Mouse (Mus musculus) embryonic facial prominence, embryonic 11.5 days (tissue): ENCODE data around the gene Zfc3h1. TPM values are rescaled to one million over a fixed set of nuclear protein-coding genes. Genes with fewer than 3 reads are reported as not detected.

Experiments used
- ATAC-seq: fragments of 200-750 bp; cut with Nextera tagmentation; replicated peaks from 2 replicates; pipeline ENCODE4 v1.8.0; 2017; ENCODE audit warnings: low read depth; ENCODE audit not compliant: insufficient number of reproducible peaks, low FRiP score, low TSS enrichment
- DNase-seq: peaks from one replicate; pipeline ENCODE4 v3.0.0-alpha.2; 2015; ENCODE audit warnings: low spot score
- H3K27ac ChIP-seq: fragments of 300-500 bp; sonication (generic); replicated peaks from 2 replicates; pipeline ENCODE4 v1.5.1; 2014; ENCODE audit warnings: mild to moderate bottlenecking, low read depth, low read length, control low read depth
- H3K27me3 ChIP-seq: fragments of 300-500 bp; sonication (generic); 2 replicates; pipeline ENCODE4 v1.6.1; 2014; ENCODE audit warnings: mild to moderate bottlenecking, low read length, moderate library complexity, mixed read lengths; ENCODE audit not compliant: control insufficient read depth, insufficient read depth
- H3K36me3 ChIP-seq: fragments of 300-500 bp; sonication (generic); replicated peaks from 2 replicates; pipeline ENCODE4 v1.6.1; 2014; ENCODE audit warnings: low read depth, mild to moderate bottlenecking, low read length, moderate library complexity, mixed read lengths; ENCODE audit not compliant: control insufficient read depth, insufficient read depth
- H3K4me1 ChIP-seq: fragments of 300-500 bp; sonication (generic); 2 replicates; pipeline ENCODE4 v1.6.1; 2014; ENCODE audit warnings: low read length, mixed read lengths; ENCODE audit not compliant: control insufficient read depth, insufficient read depth
- H3K4me2 ChIP-seq: fragments of 300-500 bp; sonication (generic); 2 replicates; pipeline ENCODE4 v1.6.1; 2014; ENCODE audit warnings: low read depth, mild to moderate bottlenecking, control low read depth, low read length, moderate library complexity
- H3K4me3 ChIP-seq: fragments of 300-500 bp; sonication (generic); 2 replicates; pipeline ENCODE4 v1.5.1; 2014; ENCODE audit warnings: low read depth, low read length, control low read depth
- H3K9ac ChIP-seq: fragments of 300-500 bp; sonication (generic); replicated peaks from 2 replicates; pipeline ENCODE4 v1.6.1; 2014; ENCODE audit warnings: mild to moderate bottlenecking, control low read depth, low read length
- H3K9me3 ChIP-seq: fragments of 300-500 bp; sonication (generic); replicated peaks from 2 replicates; pipeline ENCODE4 v1.6.1; 2016; ENCODE audit warnings: mild to moderate bottlenecking, low read length, inconsistent platforms, mixed read lengths; ENCODE audit not compliant: control insufficient read depth
- WGBS: fragments of 180-500 bp; shearing (Covaris S2); extraction: QIAGEN DNeasy Blood & Tissue Kit; methylation state at CpG from one replicate; pipeline ENCODE4 v1.1.7; 2014; 5-methylcytosine and 5-hydroxymethylcytosine counted together
- polyA plus RNA-seq: library from polyadenylated mRNA; unstranded; fragments of >200 nt; fragmentation: Nextera tagmentation; extraction: Ambion mirVana; gene quantifications from 2 replicates; pipeline ENCODE4 v1.2.1, GENCODE M21; 2014

The Zfc3h1 gene
- polyA plus RNA-seq, 1 experiment from 2014 or later = 23.1 TPM

GRCm38 (mm10) chr10:115363151-115363550, 21.6 kb upstream of the Zfc3h1 start:
- Histone ChIP-seq H3K9me3 (no peaks in the 10 kb centered on the region), H3K4me3 (peak overlapping the region; percentile 47; the same call in 1 of the 2 replicates), H3K27me3 (no peaks in the 10 kb centered on the region), H3K9ac (peak overlapping the region; percentile 62), H3K4me2 (peak overlapping the region; percentile 62), H3K4me1 (no peaks in the 10 kb centered on the region), H3K36me3 (no peaks in the 10 kb centered on the region), H3K27ac (no peak overlapping the region)
- no peak for ATAC-seq
- 88% methylated on average over 4 of the region's 4 CpGs for WGBS
- DNase-seq = no peak

DNA sequence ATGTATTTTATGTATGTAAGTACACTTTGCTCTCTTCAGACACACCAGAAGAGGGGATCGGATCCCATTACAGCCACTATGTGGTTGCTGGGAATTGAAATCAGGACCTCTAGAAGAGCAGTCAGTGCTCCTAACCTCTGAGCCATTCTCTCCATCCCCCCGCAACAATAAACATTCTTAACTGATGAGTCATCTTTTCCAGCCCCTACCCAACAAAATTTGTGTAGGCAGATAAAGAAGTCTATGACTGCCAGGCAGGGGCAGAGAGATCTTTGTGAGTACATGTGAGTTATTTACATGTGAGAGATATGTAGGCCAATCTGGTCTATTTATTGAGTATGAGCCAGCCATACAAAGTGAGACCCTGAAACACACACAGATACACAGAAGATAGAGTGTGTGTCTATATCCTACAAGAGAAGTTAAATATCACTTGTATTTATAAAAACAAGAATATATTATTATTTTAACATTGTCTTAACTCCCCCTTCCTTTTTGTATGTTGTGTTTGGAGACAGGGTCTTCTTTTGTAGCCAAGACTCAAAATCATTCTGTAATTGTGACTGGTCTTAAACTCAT, 3.2 kb upstream of the Zfc3h1 start:
- H3K36me3 ChIP-seq = no peaks in the 10 kb centered on the region
- no peaks in the 10 kb centered on the region for H3K9me3 ChIP-seq
- ATAC-seq = no peak
- H3K9ac ChIP-seq = no peak overlapping the region
- no peak overlapping the region for H3K27ac ChIP-seq
- no peak overlapping the region for H3K4me2 ChIP-seq
- no peak for DNase-seq
- H3K4me3 ChIP-seq = no peak overlapping the region
- no peaks in the 10 kb centered on the region for H3K27me3 ChIP-seq
- H3K4me1 ChIP-seq = no peaks in the 10 kb centered on the region
- WGBS = 87% methylated on average over 2 of the region's 2 CpGs

GRCm38 (mm10) chr10:115382846-115383643, 1.7 kb upstream of the Zfc3h1 start:
- Histone ChIP-seq H3K4me1 (no peaks in the 10 kb centered on the region), H3K4me2 (peak overlapping the region; percentile 43), H3K9me3 (no peaks in the 10 kb centered on the region), H3K9ac (peak overlapping the region; percentile 28), H3K27ac (no peak overlapping the region), H3K36me3 (no peaks in the 10 kb centered on the region), H3K4me3 (peak overlapping the region; percentile 73), H3K27me3 (no peaks in the 10 kb centered on the region)
- ATAC-seq (no peak), DNase-seq (peak; percentile 14)
- 37% methylated on average over 12 of the region's 12 CpGs for WGBS

DNA sequence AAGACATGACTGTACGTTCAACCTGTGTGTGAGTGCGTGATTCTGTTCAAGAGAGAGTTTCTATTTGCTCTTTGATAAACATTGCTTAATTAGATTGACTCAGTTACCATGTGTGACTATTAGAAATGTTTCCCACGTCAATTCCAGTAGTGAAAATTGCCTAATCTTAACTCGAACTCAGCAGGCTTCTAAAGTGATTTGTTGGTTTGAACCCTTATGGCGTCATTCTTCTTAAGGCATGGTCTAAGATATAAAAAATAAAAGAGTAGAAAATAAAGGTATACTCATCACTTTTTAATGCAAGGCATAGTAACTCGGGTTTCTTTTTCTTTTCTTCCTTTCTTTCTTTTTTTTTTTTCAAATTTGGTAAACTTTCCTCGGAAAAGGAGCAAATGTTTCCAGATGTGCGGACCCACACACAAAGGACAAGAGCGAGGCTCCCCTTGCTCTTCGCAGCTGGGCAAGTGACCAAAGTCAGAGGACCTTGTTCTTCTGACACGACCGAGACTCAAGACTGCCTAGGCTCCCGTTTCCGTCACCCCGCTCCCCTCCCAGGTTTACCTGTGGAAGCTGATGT, 1.0 kb upstream of the Zfc3h1 start:
- 1% methylated on average over 15 of the region's 15 CpGs for WGBS
- H3K27me3 ChIP-seq = no peaks in the 10 kb centered on the region
- H3K27ac ChIP-seq = peak overlapping the region; percentile 94
- ATAC-seq (no peak), DNase-seq (peak; percentile 13)
- H3K36me3 ChIP-seq = no peaks in the 10 kb centered on the region
- H3K9me3 ChIP-seq = no peaks in the 10 kb centered on the region
- H3K9ac ChIP-seq = peak overlapping the region; percentile 89
- H3K4me1 ChIP-seq = no peaks in the 10 kb centered on the region
- H3K4me2 ChIP-seq = peak overlapping the region; percentile 43
- H3K4me3 ChIP-seq = peak overlapping the region; percentile 73

DNA sequence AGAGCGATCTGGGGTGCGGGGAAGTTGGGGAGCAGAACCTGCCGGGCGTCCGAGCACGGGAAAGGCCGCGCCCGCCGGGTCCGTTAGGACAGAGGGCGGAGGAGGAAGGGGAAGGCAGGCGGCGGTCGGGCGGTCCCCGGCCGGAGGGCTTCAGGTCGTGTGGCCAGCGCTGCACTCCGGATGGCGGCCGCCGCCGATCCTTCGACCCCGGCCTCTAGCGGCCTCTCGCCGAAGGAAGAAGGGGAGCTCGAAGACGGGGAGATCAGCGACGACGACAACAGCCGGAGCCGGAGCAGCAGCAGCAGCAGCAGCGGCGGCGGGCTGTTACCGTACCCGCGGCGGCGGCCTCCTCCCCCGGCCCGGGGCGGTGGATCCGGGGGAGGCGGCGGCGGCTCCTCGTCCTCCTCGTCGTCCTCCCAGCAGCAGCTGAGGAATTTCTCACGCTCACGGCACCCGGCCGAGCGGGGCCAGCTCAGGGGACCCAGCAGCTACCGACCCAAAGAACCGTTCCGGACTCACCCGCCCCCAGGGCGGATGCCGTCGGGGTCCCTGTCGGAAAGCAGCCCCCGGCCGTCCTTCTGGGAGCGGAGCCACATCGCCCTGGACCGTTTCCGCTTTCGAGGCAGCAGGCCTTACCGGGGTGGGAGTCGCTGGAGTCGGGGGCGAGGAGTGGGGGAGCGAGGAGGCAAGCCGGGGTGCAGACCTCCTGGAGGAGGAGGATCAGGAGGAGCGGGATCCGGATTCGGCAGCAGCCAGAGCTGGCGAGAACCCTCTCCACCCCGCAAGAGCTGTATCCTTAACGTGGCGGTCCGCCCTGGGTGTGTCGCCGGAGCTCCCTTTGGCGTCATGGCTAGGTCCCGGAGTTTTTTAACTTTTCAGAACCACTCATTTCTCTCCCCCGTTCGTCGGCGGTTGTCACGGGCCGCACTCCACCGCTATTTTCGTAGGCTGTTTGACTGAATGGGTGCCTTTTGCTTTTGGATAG, 551 bp downstream of the Zfc3h1 start:
- H3K9me3 ChIP-seq = no peaks in the 10 kb centered on the region
- H3K4me1 ChIP-seq = no peaks in the 10 kb centered on the region
- no peaks in the 10 kb centered on the region for H3K36me3 ChIP-seq
- H3K27me3 ChIP-seq = no peaks in the 10 kb centered on the region
- peak overlapping the region; percentile 60 for H3K4me2 ChIP-seq
- peak overlapping the region; percentile 73 for H3K4me3 ChIP-seq
- peak overlapping the region; percentile 85 for H3K9ac ChIP-seq
- DNase-seq (peak; percentile 68), ATAC-seq (peak; percentile 5; the same call in 1 of the 2 replicates)
- peak overlapping the region; percentile 94 for H3K27ac ChIP-seq
- WGBS = under 1% methylated on average over 81 of the region's 101 CpGs

DNA sequence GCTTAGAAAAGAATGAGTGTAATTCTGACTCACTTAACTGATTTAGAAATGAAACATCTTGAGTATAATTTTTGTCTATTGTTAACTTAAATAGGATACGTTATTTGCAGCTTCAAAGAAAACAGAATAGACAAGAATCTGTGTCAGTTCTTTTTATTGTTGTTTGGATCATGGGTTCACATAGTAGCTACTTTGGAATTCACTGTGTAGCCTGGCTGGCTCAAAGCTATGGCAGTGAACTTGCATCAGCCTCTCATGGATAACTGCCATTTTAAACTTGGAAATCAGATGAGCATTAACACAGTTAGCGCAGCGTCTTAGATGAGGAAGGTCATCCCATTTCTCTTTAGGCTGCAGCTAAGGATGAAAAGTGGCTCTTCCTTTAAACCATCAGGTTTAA, 3.1 kb downstream of the Zfc3h1 start:
- H3K9me3 ChIP-seq = no peaks in the 10 kb centered on the region
- no peak for DNase-seq
- H3K4me3 ChIP-seq = no peak overlapping the region
- no peak overlapping the region for H3K9ac ChIP-seq
- 92% methylated on average over 3 of the region's 3 CpGs for WGBS
- H3K4me1 ChIP-seq = no peaks in the 10 kb centered on the region
- ATAC-seq = no peak
- no peak overlapping the region for H3K27ac ChIP-seq
- H3K36me3 ChIP-seq = no peaks in the 10 kb centered on the region
- H3K4me2 ChIP-seq = no peak overlapping the region
- no peaks in the 10 kb centered on the region for H3K27me3 ChIP-seq

DNA sequence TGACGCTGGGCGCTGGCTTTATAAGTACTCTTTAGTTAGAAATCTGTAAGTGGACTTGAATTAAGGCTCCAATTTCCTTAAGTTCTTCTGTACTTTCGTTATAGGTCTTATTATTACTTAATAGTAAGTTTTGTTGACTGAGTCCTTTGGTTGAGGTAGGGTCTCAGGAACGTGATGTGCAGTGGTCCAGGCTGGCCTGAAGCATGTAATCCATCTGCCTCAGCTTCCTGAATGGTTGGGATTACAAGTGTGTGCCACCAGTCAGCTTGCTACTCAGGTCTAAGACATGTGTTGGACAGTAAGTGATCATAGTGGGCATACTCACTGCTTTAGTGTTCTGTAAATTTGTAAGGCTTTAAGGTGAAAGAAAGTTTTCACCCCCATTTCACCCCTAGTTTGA, 6.3 kb downstream of the Zfc3h1 start:
- WGBS = 91% methylated on average over 4 of the region's 4 CpGs
- no peak overlapping the region for H3K4me2 ChIP-seq

More for the DNA sequence above, 6.3 kb downstream of the Zfc3h1 start:
- no peak overlapping the region for H3K4me3 ChIP-seq
- no peaks in the 10 kb centered on the region for H3K27me3 ChIP-seq
- no peak overlapping the region for H3K9ac ChIP-seq
- H3K9me3 ChIP-seq = no peaks in the 10 kb centered on the region
- no peaks in the 10 kb centered on the region; the same call in none of the 2 replicates for H3K36me3 ChIP-seq
- H3K27ac ChIP-seq = no peak overlapping the region
- no peaks in the 10 kb centered on the region for H3K4me1 ChIP-seq
- ATAC-seq = no peak
- no peak for DNase-seq
